Mouse (Mus musculus) neural tube, embryonic 14.5 days (tissue): Measurements from ENCODE around the gene Tmem109. TPM values are rescaled to one million over a fixed set of nuclear protein-coding genes. Genes with fewer than 3 reads are reported as not detected.

Experiments used
- ATAC-seq: fragments of 200-750 bp; cut with Nextera tagmentation; 2 replicates; pipeline ENCODE4 v1.8.0; 2017; ENCODE audit warnings: low read depth, mild to moderate bottlenecking, moderate TSS enrichment, moderate library complexity
- H3K27ac ChIP-seq: fragments of 300-500 bp; sonication (generic); 2 replicates; pipeline ENCODE4 v1.5.1; 2014; ENCODE audit warnings: low read depth, mild to moderate bottlenecking, control low read depth, low read length, moderate library complexity, mixed read lengths
- H3K27me3 ChIP-seq: fragments of 300-500 bp; sonication (generic); 2 replicates; pipeline ENCODE4 v1.6.1; 2014; ENCODE audit warnings: low read length; ENCODE audit not compliant: control insufficient read depth, insufficient read depth
- H3K36me3 ChIP-seq: fragments of 300-500 bp; sonication (generic); 2 replicates; pipeline ENCODE4 v1.6.1; 2014; ENCODE audit warnings: low read length, mixed read lengths; ENCODE audit not compliant: control insufficient read depth, insufficient read depth
- H3K4me1 ChIP-seq: fragments of 300-500 bp; sonication (generic); 2 replicates; pipeline ENCODE4 v1.6.1; 2014; ENCODE audit warnings: low read length; ENCODE audit not compliant: control insufficient read depth, insufficient read depth
- H3K4me2 ChIP-seq: fragments of 300-500 bp; sonication (generic); 2 replicates; pipeline ENCODE4 v1.6.1; 2014; ENCODE audit warnings: mild to moderate bottlenecking, low read depth, low read length, control low read depth
- H3K4me3 ChIP-seq: fragments of 300-500 bp; sonication (generic); 2 replicates; pipeline ENCODE4 v1.5.1; 2014; ENCODE audit warnings: low read depth, low read length, control low read depth, mixed read lengths
- H3K9ac ChIP-seq: fragments of 300-500 bp; sonication (generic); replicated peaks from 2 replicates; pipeline ENCODE4 v1.6.1; 2014; ENCODE audit warnings: low read depth, mild to moderate bottlenecking, control low read depth, low read length, mixed read lengths
- H3K9me3 ChIP-seq: fragments of 300-500 bp; sonication (generic); 2 replicates; pipeline ENCODE4 v1.6.1; 2016; ENCODE audit warnings: low read length; ENCODE audit not compliant: control insufficient read depth
- WGBS: fragments of 180-500 bp; shearing (Covaris S2); extraction: QIAGEN DNeasy Blood & Tissue Kit; methylation state at CpG from one replicate; pipeline ENCODE4 v1.1.7; 2014; 5-methylcytosine and 5-hydroxymethylcytosine counted together
- polyA plus RNA-seq: library from polyadenylated mRNA; unstranded; fragments of >200 nt; fragmentation: Nextera tagmentation; extraction: Ambion mirVana; gene quantifications from 2 replicates; pipeline ENCODE4 v1.2.1, GENCODE M21; 2014

Gene Tmem109
- polyA plus RNA-seq, 1 experiment from 2014 or later = 36.3 TPM

DNA sequence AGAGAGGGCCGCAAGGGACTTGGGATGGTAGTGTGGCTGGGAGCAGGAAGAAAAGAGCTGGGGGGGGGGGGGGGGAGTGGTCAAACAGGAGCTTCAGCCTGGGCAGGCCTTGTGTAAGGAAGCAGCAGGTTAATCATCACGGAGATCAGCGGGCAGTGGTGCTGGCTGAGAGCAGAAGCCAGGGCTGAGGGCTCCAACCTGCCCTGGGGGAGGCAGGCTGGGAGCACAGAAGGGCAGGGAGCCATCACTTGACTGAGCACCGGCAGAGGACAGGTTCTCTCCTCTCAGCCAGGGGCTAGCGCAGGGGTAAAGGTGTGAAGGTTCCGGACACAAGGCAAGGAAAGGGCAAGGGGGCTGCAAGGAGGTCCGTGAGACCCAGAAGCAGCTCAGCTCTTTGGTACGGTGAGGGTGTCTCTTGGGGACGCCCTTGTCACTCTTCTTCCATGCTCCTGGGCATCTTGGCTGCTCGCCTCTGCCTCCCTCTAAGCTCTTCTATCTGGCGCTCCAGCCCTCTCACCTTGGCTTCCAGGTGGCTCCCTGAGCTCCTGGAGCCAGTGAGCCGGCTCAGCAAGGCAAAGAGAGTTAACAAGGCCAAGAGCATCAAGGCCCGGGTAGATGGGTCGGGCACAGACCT is 10.4 kb downstream of the Tmem109 start:
- Histone ChIP-seq H3K9ac (no peak overlapping the region), H3K27ac (no peak overlapping the region), H3K27me3 (no peaks in the 10 kb centered on the region), H3K9me3 (no peaks in the 10 kb centered on the region), H3K4me1 (peaks cover 14% of the 10 kb centered on the region; the same call in 1 of the 2 replicates), H3K4me3 (no peak overlapping the region), H3K4me2 (no peak overlapping the region), H3K36me3 (peaks cover 28% of the 10 kb centered on the region)
- WGBS = 81% methylated on average over 14 of the region's 14 CpGs
- ATAC-seq = no peak

DNA sequence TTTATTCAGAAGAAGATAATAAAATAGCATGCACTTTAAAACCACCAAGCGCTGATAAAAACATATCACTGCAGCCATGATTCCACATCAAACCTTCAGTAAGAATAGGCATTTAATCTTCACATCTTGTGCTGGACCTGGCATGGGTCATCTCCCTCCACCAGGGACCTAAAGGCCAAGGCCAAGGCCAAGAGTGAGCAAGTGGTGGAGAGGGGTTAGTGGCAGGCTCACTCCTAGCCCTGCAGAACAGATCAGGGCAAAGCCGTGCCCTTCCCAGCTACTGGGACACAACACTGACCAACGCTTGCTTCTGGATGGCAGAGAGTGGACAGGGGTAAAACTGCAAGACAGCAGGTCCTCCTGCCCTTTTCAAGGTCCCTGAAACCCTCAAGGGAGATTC is 11.1 kb downstream of the Tmem109 start:
- H3K36me3 ChIP-seq = peaks cover 33% of the 10 kb centered on the region
- no peak overlapping the region for H3K9ac ChIP-seq
- peaks cover 14% of the 10 kb centered on the region; the same call in 1 of the 2 replicates for H3K4me1 ChIP-seq
- ATAC-seq = no peak
- no peak overlapping the region for H3K27ac ChIP-seq
- no peak overlapping the region for H3K4me2 ChIP-seq
- no peaks in the 10 kb centered on the region for H3K9me3 ChIP-seq
- WGBS = 88% methylated on average over 3 of the region's 3 CpGs
- H3K4me3 ChIP-seq = no peak overlapping the region
- H3K27me3 ChIP-seq = no peaks in the 10 kb centered on the region

DNA sequence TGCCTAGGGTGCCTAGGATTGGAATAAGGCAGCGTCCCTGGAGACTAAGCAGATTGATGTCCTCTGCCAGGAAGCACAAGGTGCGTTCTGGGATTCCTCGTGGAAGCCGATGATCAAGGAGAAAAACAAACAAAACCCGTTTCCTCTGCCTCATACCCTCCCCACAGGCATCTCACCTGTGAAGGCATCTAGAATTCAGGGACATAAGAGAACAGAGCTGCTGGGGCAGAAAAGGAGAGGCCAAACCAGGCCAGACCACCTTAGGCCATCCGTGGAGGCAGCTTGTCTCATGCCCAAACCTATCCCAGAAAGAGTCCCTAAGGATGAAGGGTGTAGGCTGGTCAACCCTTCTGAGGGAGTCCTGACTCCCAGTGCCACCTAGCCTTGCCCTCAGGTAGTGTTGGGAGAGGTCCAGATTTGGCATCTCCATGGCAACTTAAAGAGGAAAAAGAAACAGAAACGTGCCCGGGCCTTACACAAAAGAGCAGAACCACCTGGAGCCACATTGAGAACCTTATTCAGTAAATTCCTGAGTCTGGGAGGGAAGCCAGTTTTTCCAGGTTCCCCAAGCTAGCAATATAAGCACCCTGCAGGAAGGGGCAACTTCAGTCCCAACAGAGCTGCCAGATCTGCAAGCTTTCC is 11.8 kb downstream of the Tmem109 start, which contains the start of gene Tmem132a:
Gene Tmem132a (minus strand): TSS at position 55 of the 642 bp plus-strand sequence.
- Histone ChIP-seq H3K4me2 (peak within 1 kb of the TSS; percentile 90), H3K27me3 (no peaks in the 10 kb centered on the region), H3K9ac (peak within 1 kb of the TSS; percentile 96), H3K4me3 (peak within 1 kb of the TSS; percentile 88), H3K9me3 (no peaks in the 10 kb centered on the region), H3K27ac (peak within 1 kb of the TSS; percentile 92), H3K36me3 (peaks cover 40% of the 10 kb centered on the region), H3K4me1 (peaks cover 14% of the 10 kb centered on the region; the same call in 1 of the 2 replicates)
- WGBS = 2% methylated on average over 8 of the region's 8 CpGs
- ATAC-seq = peak; percentile 38

DNA sequence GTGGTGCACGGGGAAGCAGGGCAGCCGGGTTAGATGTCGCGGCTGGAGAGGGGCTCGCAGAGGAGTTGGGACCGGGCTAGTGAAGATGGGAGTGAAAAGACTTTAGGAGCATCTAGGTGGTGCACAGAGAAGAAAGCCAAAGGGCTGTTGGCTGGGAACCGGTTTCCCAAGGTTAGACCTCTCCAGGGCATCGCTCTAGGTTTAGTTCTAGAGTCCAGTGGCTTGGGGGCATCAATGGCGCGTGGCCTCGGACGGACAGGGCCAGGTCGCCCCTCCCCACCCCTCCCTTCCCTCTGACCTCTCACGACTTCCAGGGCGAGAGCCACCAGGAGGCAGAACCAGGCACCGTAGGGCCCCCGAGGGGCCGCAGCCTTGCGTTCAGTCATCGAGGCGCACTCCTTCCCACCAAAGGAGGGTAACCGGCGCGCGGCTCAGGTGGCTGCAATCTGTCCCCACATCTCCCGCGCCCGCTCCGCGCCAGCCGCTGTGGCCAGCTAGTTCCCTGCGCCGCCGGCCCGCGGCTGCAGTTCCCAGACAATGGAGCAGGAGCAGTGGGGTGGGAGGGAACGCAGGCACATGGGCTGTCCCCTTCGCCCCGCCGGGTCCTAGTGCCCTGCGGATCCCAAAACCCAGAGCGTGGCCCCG is 12.4 kb downstream of the Tmem109 start:
- WGBS = 0% methylated on average over 43 of the region's 43 CpGs
- peak overlapping the region; percentile 88 for H3K4me3 ChIP-seq
- H3K4me2 ChIP-seq = peak overlapping the region; percentile 90
- H3K27ac ChIP-seq = peak overlapping the region; percentile 92
- peaks cover 14% of the 10 kb centered on the region; the same call in 1 of the 2 replicates for H3K4me1 ChIP-seq
- no peaks in the 10 kb centered on the region for H3K9me3 ChIP-seq
- ATAC-seq = peak; percentile 96
- peak overlapping the region; percentile 96 for H3K9ac ChIP-seq
- H3K27me3 ChIP-seq = no peaks in the 10 kb centered on the region
- H3K36me3 ChIP-seq = peaks cover 46% of the 10 kb centered on the region

DNA sequence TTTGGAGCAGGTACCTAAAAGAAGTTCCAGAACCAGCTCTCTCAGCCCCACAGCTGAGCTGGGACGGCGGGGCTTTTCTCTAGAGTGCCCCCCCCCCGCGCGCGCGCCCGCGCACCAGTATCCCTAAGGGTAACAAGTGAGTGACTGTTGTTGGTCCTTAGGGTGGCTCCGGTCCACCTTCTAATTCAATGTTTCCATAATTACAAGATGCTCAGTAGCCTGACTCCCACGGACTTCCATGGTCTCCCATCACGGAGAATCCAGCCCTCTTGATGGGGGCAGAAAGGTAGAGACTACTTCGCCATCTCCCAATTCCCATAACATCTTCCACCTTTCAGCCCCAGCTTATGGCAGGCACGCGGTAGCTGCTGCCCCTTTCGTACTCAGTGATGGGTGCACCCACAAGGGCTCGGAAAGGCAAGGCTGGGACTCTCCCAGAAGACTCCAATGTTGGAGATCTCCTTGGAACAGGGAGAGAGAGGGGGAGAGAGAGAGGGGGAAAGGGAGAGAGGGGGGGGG is 13.1 kb downstream of the Tmem109 start:
- H3K27ac ChIP-seq = peak overlapping the region; percentile 92
- H3K36me3 ChIP-seq = peaks cover 48% of the 10 kb centered on the region
- no peaks in the 10 kb centered on the region for H3K27me3 ChIP-seq
- H3K4me3 ChIP-seq = peak overlapping the region; percentile 88
- H3K4me2 ChIP-seq = peak overlapping the region; percentile 90
- H3K9me3 ChIP-seq = no peaks in the 10 kb centered on the region
- peaks cover 14% of the 10 kb centered on the region; the same call in 1 of the 2 replicates for H3K4me1 ChIP-seq
- 0% methylated on average over 17 of the region's 17 CpGs for WGBS
- peak; percentile 39 for ATAC-seq
- peak overlapping the region; percentile 96 for H3K9ac ChIP-seq

DNA sequence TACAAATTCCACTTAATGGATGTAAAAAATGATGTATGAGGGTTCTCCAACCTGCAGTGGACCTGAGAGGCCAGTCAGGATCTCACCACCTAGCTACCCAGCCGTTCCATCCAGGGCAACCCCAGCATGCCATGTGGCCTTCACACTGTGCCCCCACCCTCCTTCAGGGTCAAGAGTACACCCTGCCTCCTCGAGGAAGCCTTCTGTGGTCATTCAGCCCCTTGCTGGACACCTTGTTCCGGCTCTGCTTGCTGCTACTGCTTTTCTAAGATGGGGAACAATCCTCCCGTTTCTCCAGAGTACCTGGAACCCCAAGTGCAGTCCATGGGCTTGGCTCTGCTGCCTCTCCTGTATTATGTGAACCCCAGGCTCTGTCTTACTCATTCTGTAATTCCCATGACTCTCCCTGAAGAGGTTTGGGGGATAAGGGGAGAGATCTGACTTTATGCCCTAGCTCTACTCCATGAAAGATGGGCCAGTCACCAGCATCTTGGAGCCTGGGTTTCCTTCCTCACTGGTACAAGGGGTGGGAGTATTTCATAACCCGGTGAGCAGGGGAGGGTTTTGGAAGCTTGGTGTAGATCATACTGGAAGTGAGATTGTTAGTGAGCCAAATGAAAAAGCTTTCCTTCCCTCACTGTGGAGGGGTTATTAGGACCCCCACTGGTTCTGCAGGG is 13.7 kb downstream of the Tmem109 start:
- no peaks in the 10 kb centered on the region for H3K9me3 ChIP-seq
- peaks cover 14% of the 10 kb centered on the region; the same call in 1 of the 2 replicates for H3K4me1 ChIP-seq
- H3K27me3 ChIP-seq = no peaks in the 10 kb centered on the region
- H3K36me3 ChIP-seq = peaks cover 48% of the 10 kb centered on the region
- 0 out of 2 replicates have a peak overlapping the region, but pooled peaks have one; percentile 28 for H3K27ac ChIP-seq
- H3K4me2 ChIP-seq = peak overlapping the region; percentile 90
- WGBS = 37% methylated on average over 5 of the region's 5 CpGs
- peak overlapping the region; percentile 88 for H3K4me3 ChIP-seq
- peak overlapping the region; percentile 96 for H3K9ac ChIP-seq
- ATAC-seq = no peak

DNA sequence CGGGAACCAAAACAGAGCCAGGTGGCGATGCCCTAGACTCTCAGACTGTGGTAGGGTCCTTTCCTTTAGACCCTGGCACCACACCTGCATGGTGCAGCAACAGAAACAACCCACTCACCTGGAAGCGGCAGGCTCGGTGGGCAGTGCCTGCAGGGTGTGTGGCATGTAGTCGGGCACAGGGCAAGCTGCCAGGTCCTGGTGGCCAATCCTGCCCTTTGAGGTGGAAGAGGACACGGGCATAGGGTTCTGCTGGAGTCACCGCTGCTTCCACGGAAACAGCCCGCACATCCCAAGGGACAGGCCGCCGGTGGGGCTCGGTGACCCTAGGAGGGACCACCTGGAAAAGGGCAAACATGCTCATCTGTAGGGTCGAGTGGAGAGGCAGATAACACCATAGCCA is 15.4 kb downstream of the Tmem109 start:
- Histone ChIP-seq H3K27me3 (no peaks in the 10 kb centered on the region), H3K9me3 (no peaks in the 10 kb centered on the region), H3K36me3 (peaks cover 51% of the 10 kb centered on the region), H3K4me2 (no peak overlapping the region), H3K4me1 (peaks cover 14% of the 10 kb centered on the region; the same call in 1 of the 2 replicates), H3K27ac (no peak overlapping the region), H3K4me3 (no peak overlapping the region), H3K9ac (no peak overlapping the region)
- no peak for ATAC-seq
- 91% methylated on average over 13 of the region's 13 CpGs for WGBS

DNA sequence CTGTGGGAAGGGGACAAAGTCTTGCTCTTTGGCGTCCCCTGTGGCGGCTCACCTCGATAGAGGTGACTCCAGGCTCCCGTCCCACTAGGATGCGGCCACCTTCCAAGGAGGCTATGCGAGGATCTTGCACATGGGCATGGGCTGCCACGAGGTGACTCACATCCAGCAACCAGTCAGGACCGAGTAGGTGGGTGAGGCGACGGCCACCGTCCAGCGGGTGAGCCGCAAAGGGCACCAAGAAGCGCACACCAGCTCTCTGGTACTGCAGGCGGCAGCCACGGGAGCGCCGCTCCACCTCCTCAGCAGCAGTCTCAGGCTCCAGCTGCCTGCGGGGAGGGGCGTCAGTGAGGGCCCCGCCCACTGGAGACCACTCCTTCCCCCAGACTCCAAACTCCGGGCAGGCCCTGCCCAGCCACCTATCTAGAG is 21.7 kb downstream of the Tmem109 start:
- H3K4me1 ChIP-seq = no peaks in the 10 kb centered on the region
- no peak for ATAC-seq
- no peak overlapping the region for H3K4me2 ChIP-seq
- H3K36me3 ChIP-seq = peaks cover 83% of the 10 kb centered on the region
- no peaks in the 10 kb centered on the region for H3K27me3 ChIP-seq
- no peak overlapping the region for H3K4me3 ChIP-seq
- WGBS = 53% methylated on average over 21 of the region's 22 CpGs
- H3K9me3 ChIP-seq = no peaks in the 10 kb centered on the region
- H3K27ac ChIP-seq = no peak overlapping the region
- no peak overlapping the region for H3K9ac ChIP-seq
